Mouse (Mus musculus) heart, postnatal 0 days (tissue): ENCODE results near the gene Gm7903. TPM values are rescaled to one million over a fixed set of nuclear protein-coding genes. Genes with fewer than 3 reads are reported as not detected.

Source experiments
- polyA plus RNA-seq: library from polyadenylated mRNA; unstranded; fragments of >200 nt; fragmentation: Nextera tagmentation; extraction: Ambion mirVana; gene quantifications from 2 replicates; pipeline ENCODE4 v1.2.1, GENCODE M21; 2015
- total RNA-seq: library from RNA; depleted of rRNA; stranded (reverse); fragments of >200 nt; gene quantifications from 2 replicates; pipeline ENCODE4 v1.2.3, GENCODE M21; 2014; ENCODE audit warnings: low replicate concordance; rRNA removed

Gm7903 gene
- total and polyA plus RNA-seq, 2 experiments from 2014 or later: not detected

Other genes starting within 250 kb of the Gm7903 start
- gene Tceal6, start 223.1 kb upstream of the Gm7903 start, total RNA-seq: not detected in 2 replicates
- 0.25 and 0.33 TPM in 2 replicates for gene Tceal6, start 223.1 kb upstream of the Gm7903 start, polyA plus RNA-seq
- gene Pramel3, start 131.5 kb upstream of the Gm7903 start, total RNA-seq: not detected in 2 replicates
- gene Pramel3, start 131.5 kb upstream of the Gm7903 start, polyA plus RNA-seq: not detected in 2 replicates
- not detected in 2 replicates for gene Gm5128, start 60.6 kb upstream of the Gm7903 start, total RNA-seq
- gene Gm5128, start 60.6 kb upstream of the Gm7903 start, polyA plus RNA-seq: not detected in 2 replicates
- not detected in 2 replicates for gene AV320801, start 60.8 kb downstream of the Gm7903 start, total RNA-seq
- gene AV320801, start 60.8 kb downstream of the Gm7903 start, polyA plus RNA-seq: not detected in 2 replicates
- 0.81 TPM in 1 of 2 replicates, not detected in the other for gene Nxf7, start 164.9 kb downstream of the Gm7903 start, total RNA-seq
- gene Nxf7, start 164.9 kb downstream of the Gm7903 start, polyA plus RNA-seq: 0.16 and 0.18 TPM in 2 replicates
- not detected in 2 replicates for gene Prame, start 193.9 kb downstream of the Gm7903 start, total RNA-seq
- gene Prame, start 193.9 kb downstream of the Gm7903 start, polyA plus RNA-seq: not detected in 2 replicates